Mouse (Mus musculus) megakaryocyte, embryonic 14.5 days (primary cell): ENCODE results near the gene Ngfr.

Source experiments
- FLI1 ChIP-seq: IDR thresholded peaks from 2 replicates; pipeline ENCODE4 v1.6.1; 2012; ENCODE audit warnings: low read length, inconsistent platforms, mixed read lengths
- GATA1 ChIP-seq: IDR thresholded peaks from 3 replicates; pipeline ENCODE4 v1.6.1; 2012; ENCODE audit warnings: mixed read lengths, low read length, inconsistent platforms, borderline replicate concordance

DNA sequence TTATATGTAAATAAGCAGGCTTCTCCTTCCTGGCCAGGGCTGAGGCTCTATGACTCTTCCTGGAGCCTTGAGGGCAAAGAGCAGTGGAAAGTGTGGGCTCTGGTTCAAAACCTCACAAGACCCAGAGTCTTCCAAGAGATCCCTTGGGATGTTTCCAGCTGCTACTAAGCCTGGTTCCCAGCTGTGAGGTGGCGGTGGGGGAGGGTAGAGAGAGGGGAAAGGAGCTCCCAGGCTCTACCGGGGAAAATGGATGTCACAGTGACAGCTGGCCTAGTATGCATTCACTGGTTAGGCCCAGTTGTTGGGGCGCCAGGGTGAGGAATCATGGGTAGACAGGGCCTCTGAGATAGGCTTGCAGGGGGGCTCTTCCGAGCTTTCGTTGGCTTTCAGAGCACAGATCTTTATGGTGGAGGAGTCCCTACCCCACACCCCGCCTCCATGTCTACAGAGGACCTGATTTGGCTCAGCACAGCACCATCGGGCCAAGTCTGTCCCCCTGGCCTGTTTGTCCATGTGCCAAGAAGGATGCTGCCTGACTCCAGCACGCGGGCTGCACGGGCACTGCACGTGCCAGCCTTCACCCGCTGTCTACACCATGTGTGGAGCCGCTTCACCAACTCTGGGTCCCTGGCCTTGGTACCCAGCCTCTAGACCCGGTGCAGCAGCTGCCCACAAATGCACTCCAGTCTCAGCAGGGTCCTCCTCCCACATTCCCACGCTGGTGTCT lies 49.0 kb downstream of the Ngfr start:
- TF ChIP-seq GATA1, result no peak
- TF ChIP-seq FLI1, result no peak
